Mouse (Mus musculus): ENCODE results near the gene Rad54l2.

- TF ChIP-seq CTCF (IDR thresholded peaks at IDR 0.05; ENCODE audit: low read depth) (no peak), EP300 (optimal IDR thresholded peaks at IDR 0.05) (no peak)
Observed at GRCm38 (mm10) chr9:106821050-106821617, 32.1 kb upstream of the Rad54l2 start.
